Mouse (Mus musculus) C2C12 (cell line): ENCODE measurements around the gene Zzz3. TPM values are rescaled to one million over a fixed set of nuclear protein-coding genes. Genes with fewer than 3 reads are reported as not detected.

Experiments used
- H3K27me3 ChIP-seq: one replicate; pipeline ENCODE4 v1.6.1; 2011; ENCODE audit not compliant: control insufficient read depth, insufficient read depth, insufficient read length
- H3K36me3 ChIP-seq: one replicate; pipeline ENCODE4 v1.6.1; 2011; ENCODE audit not compliant: control insufficient read depth, insufficient read depth
- H3K4me3 ChIP-seq: one replicate; pipeline ENCODE4 v1.5.1; 2011; ENCODE audit warnings: mild to moderate bottlenecking, control low read depth; ENCODE audit not compliant: poor library complexity, insufficient read depth, severe bottlenecking
- H3K79me2 ChIP-seq: one replicate; pipeline ENCODE4 v1.6.1; 2011; ENCODE audit not compliant: control insufficient read depth, insufficient read depth
- H3K79me3 ChIP-seq: one replicate; pipeline ENCODE4 v1.6.1; 2011; ENCODE audit warnings: low read depth, control low read depth
- H3ac ChIP-seq: one replicate; pipeline ENCODE3; 2011; ENCODE audit warnings: low read depth; ENCODE audit not compliant: control insufficient read depth, insufficient read length
- CEBPB ChIP-seq: IDR thresholded peaks from one replicate; pipeline ENCODE4 v1.6.1; 2011; ENCODE audit warnings: low read depth, mild to moderate bottlenecking, control low read depth, moderate library complexity
- CTCF ChIP-seq: IDR thresholded peaks from one replicate; pipeline ENCODE4 v1.5.1; 2011; ENCODE audit not compliant: control insufficient read depth, insufficient read depth, insufficient read length
- FOSL1 ChIP-seq: IDR thresholded peaks from one replicate; pipeline ENCODE4 v1.8.0; 2011; ENCODE audit warnings: mild to moderate bottlenecking, low read length; ENCODE audit not compliant: poor library complexity, insufficient read depth, severe bottlenecking
- MAX ChIP-seq: IDR thresholded peaks from one replicate; pipeline ENCODE4 v1.6.1; 2011; ENCODE audit warnings: mild to moderate bottlenecking, control low read depth
- MYOD1 ChIP-seq: IDR thresholded peaks from one replicate; pipeline ENCODE4 v1.6.1; 2011; ENCODE audit warnings: low read depth; ENCODE audit not compliant: control insufficient read depth, insufficient read length
- MYOG ChIP-seq: IDR thresholded peaks from one replicate; pipeline ENCODE4 v1.6.1; 2011; ENCODE audit not compliant: control insufficient read depth, insufficient read length; ENCODE audit errors: extremely low read depth
- USF1 ChIP-seq: IDR thresholded peaks from one replicate; pipeline ENCODE4 v1.6.1; 2011; ENCODE audit warnings: low read depth, mild to moderate bottlenecking, control low read depth, moderate library complexity
- polyA plus RNA-seq: library from polyadenylated mRNA; unstranded; fragments of >200 nt; fragmentation: generic; extraction: Trizol; gene quantifications from one replicate; pipeline ENCODE4 v1.2.1, GENCODE M21; 2012; ENCODE audit warnings: missing spikeins

The Zzz3 gene
- polyA plus RNA-seq, 1 experiment, result 7.6 TPM

DNA sequence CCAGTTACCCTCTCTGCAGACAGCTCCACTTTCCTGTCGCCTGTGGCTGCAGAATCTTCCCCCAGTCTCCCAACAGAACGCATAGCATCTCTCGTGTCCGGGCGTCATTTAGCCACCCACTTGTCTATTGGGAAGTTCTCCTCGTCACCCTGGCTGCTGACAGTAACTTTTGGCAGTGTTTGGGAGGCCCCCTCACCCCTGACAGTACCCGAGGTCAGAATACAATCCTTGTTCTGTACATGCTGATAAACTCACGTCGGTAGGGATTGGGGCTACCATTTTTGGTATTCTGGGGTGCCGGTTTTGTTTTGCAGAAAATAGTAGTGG is 1.7 kb downstream of the Zzz3 start:
- TF ChIP-seq MAX (no peak), FOSL1 (no peak), MYOG (no peak), CTCF (no peak), CEBPB (no peak), MYOD1 (no peak), USF1 (no peak)
- peaks cover 30% of the 10 kb centered on the region for H3K36me3 ChIP-seq
- no peaks in the 10 kb centered on the region for H3K27me3 ChIP-seq

DNA sequence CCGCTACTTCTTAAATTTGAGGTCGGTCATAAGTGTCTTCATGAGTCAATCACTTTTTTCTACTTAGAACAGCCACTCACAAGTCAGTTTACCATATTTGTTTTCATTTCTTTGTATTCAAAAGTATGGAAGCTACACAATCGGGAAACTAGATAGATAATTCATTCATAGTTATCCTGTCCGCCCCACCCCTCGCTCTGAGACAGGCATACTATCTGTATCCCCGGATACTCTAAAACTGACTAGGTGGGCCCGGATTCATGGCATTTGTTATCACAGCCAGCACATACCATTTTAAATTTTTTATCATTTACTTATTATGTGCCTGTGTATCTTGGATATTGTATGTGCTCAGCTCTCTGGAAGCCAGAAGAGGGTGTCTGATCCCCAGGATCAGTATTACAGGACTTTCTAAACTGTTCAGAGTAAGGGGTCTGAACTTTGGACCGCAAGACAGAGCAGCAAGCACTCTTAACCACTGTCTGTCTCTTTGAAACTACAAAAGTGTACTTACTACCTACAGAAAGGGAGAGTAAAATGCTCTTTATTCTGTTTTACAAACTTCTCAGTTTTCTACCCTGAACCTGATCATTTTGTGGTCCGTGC is 2.2 kb downstream of the Zzz3 start:
- peak overlapping the region; percentile 83 for H3K4me3 ChIP-seq
- no peak overlapping the region for H3ac ChIP-seq
- peaks cover 75% of the 10 kb centered on the region for H3K79me2 ChIP-seq
- TF ChIP-seq FOSL1, result no peak
- TF ChIP-seq MYOG, result no peak
- no peak for TF ChIP-seq CTCF
- no peak for TF ChIP-seq MYOD1
- TF ChIP-seq CEBPB, result no peak
- H3K79me3 ChIP-seq, result peaks cover 55% of the 10 kb centered on the region
- peaks cover 26% of the 10 kb centered on the region for H3K36me3 ChIP-seq
- H3K27me3 ChIP-seq, result no peaks in the 10 kb centered on the region

More for the DNA sequence above, 1.7 kb downstream of the Zzz3 start:
- peak overlapping the region; percentile 83 for H3K4me3 ChIP-seq
- peak overlapping the region; percentile 89 for H3ac ChIP-seq
- peaks cover 51% of the 10 kb centered on the region for H3K79me3 ChIP-seq
- H3K79me2 ChIP-seq, result peaks cover 70% of the 10 kb centered on the region

DNA sequence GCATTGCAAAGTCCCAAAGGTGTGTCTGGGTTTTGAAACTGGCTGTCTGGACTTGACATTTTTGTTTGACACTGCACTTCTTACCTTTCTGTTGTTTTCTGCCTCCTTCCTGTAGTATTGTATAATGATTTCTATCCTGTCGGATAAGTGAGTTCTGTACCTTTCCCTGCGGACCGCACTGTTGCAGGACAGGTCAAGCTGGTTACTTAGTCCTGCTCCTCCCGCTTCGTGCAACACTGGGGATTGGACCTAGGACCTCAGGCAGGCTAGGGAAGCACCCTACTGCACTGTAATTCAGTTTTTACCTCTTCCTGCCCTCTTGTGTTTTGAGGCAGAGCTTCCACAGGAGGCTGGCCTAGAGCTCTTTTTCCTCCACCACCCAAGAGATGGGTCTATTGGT is 5.2 kb downstream of the Zzz3 start:
- H3K36me3 ChIP-seq, result peaks cover 6% of the 10 kb centered on the region
- H3ac ChIP-seq, result no peak overlapping the region
- H3K4me3 ChIP-seq, result no peak overlapping the region
- H3K79me2 ChIP-seq, result peaks cover 92% of the 10 kb centered on the region
- peaks cover 83% of the 10 kb centered on the region for H3K79me3 ChIP-seq
- H3K27me3 ChIP-seq, result no peaks in the 10 kb centered on the region
- no peak for TF ChIP-seq MYOG
- no peak for TF ChIP-seq MYOD1
- TF ChIP-seq USF1, result no peak
- TF ChIP-seq CEBPB, result no peak
- no peak for TF ChIP-seq FOSL1
- no peak for TF ChIP-seq CTCF
- TF ChIP-seq MAX, result no peak

DNA sequence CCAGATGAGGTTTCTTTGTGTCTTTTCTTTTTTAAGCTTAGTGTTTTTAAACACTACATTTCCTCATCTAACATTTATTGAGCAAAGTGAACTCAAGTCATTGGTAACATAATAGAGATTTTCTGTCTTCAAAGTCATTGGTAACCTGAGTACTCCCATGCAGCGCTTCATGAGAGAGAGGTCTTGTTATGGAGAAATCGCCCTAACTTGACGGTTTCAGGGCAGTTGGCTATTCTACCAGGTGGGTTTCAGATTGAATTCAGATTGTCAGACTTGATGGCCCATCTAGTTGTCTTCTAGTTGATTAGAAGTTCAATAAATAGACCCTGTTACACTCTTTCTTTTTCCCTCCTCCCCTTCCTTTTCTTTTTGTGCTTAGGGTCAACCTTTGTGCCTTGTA is 5.6 kb downstream of the Zzz3 start:
- no peak overlapping the region for H3K4me3 ChIP-seq
- no peaks in the 10 kb centered on the region for H3K27me3 ChIP-seq
- peaks cover 87% of the 10 kb centered on the region for H3K79me3 ChIP-seq
- H3ac ChIP-seq, result no peak overlapping the region
- TF ChIP-seq USF1, result no peak
- TF ChIP-seq CEBPB, result no peak
- no peak for TF ChIP-seq MYOG
- TF ChIP-seq MAX, result no peak
- no peak for TF ChIP-seq MYOD1
- no peak for TF ChIP-seq FOSL1
- no peak for TF ChIP-seq CTCF
- H3K36me3 ChIP-seq, result peaks cover 6% of the 10 kb centered on the region
- H3K79me2 ChIP-seq, result peaks cover 94% of the 10 kb centered on the region

DNA sequence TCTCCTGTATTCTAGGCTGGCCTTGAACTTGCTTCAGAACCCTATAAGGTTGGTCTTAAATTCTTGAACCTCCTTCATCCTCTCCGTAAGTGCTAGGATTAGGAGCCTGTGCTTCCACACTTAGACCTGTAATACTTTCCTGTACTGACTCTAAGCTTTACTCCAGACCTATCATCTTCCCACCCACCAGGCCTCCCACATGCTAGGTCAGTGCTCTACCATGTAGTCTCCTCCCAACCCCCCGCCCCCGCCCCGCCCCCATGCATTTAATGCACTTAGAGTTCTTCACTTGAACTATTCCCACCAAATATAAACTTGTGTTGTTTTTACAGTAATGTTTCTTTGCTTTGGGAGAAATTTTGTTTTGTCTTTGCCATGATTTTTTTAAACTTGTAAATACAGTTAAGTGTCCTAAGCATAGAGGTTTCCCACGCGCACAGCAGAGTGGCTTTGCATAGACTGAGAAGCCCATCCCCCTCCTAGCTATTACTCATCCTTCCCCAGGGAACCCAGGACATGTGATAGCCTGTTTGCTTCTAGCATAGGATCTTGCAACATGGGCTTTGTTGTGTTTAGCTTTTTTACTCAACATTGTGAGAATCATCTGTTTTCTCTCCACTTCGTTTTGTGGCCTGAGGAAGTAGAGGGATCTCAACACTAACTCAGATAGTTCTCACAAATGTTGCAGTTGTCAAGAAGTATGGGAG is 6.8 kb downstream of the Zzz3 start:
- H3K27me3 ChIP-seq, result no peaks in the 10 kb centered on the region
- H3K79me2 ChIP-seq, result peaks cover 100% of the 10 kb centered on the region
- H3ac ChIP-seq, result no peak overlapping the region
- no peak overlapping the region for H3K4me3 ChIP-seq
- peaks cover 96% of the 10 kb centered on the region for H3K79me3 ChIP-seq
- H3K36me3 ChIP-seq, result peaks cover 9% of the 10 kb centered on the region
- TF ChIP-seq MYOD1 (no peak), FOSL1 (peak; percentile 50), CEBPB (peak; percentile 81), USF1 (peak; percentile 79), CTCF (no peak), MYOG (no peak), MAX (no peak)
